Mouse (Mus musculus): Measurements from ENCODE around the gene Timm8a2. TPM values are rescaled to one million over a fixed set of nuclear protein-coding genes. Genes with fewer than 3 reads are reported as not detected.
"Not testable (repeated sequence)": the region's sequence is repeated elsewhere in the genome, so short reads cannot be mapped to it uniquely, and the experiment has no call there.

Gene Timm8a2
- total and polyA plus RNA-seq, 3 experiments, result 0.05 TPM; not detected in 2

DNA sequence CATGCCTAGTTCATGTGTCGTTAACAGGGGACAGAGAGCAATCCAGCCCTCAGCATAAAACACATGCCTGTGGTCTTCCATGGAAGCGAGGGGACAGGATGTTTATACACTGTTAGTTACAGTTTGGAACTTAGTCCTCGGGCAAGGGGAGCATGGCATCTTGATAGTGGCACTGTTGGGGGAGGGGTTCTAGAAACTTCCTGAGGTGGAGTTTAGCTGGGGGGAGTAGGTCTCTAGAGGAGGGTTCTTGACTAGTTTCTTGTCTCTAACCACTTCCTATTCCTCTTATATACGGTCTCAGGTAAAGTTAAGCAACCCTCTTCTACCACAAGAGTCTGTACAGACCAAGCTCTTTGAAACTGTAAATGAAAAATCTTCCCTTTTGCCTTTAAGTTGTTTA lies 31.8 kb downstream of the Timm8a2 start:
- Histone ChIP-seq H3K36me3 (replicated peaks) (no peaks in the 10 kb centered on the region), H3K4me1 (ENCODE audit: insufficient read depth, low read depth, low read length) (peaks cover 34% of the 10 kb centered on the region), H3K9me3 (replicated peaks) (no peaks in the 10 kb centered on the region), H3K4me3 (ENCODE audit: low read depth, low read length) (no peak overlapping the region), H3K27me3 (ENCODE audit: insufficient read depth, low read length) (peaks cover 52% of the 10 kb centered on the region)
- no peak for ATAC-seq (ENCODE audit: extremely low read depth, insufficient number of reproducible peaks, low FRiP score, poor library complexity, severe bottlenecking)
- TF ChIP-seq CTCF (IDR thresholded peaks at IDR 0.05; ENCODE audit: low read depth, low read length) (no peak), POLR2AphosphoS5 (IDR thresholded peaks at IDR 0.05; ENCODE audit: insufficient replicate concordance, low read depth, low read length) (no peak), GATA1 (IDR thresholded peaks at IDR 0.05; ENCODE audit: borderline replicate concordance, low read length) (no peak), GATA2 (IDR thresholded peaks at IDR 0.05; ENCODE audit: borderline replicate concordance, low read depth, low read length) (no peak), TAL1 (conservative IDR thresholded peaks at IDR 0.05; ENCODE audit: low read depth, low read length) (no peak)
- DNase-seq (ENCODE audit: low spot score), result no peak

DNA sequence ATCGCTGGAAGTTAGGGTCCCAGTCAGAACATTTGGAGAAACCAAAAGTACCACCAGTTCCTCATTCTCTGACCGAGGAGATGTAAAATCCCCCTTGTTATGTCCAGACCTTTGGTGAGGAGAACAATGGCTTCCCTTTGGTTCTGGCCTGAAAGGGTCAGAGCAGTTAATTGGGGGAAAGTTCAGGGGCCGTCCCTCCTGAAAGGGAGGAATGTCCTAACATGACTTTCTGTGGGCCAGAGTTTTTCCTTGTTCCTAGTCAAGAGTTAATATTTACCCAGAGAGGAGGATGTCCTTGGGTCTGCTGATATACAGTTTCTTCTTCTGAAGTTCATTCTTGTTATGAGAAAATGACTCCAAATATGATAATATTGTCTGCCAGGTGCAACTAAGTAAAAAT lies 33.6 kb downstream of the Timm8a2 start:
- not testable (repeated sequence) for DNase-seq (ENCODE audit: low spot score); H3K4me3 ChIP-seq (ENCODE audit: low read depth, low read length); ATAC-seq (ENCODE audit: extremely low read depth, insufficient number of reproducible peaks, low FRiP score, poor library complexity, severe bottlenecking); H3K36me3 ChIP-seq (replicated peaks); H3K9me3 ChIP-seq (replicated peaks)
- H3K4me1 ChIP-seq (ENCODE audit: insufficient read depth, low read depth, low read length), result peaks cover 30% of the 10 kb centered on the region
- H3K27me3 ChIP-seq (ENCODE audit: insufficient read depth, low read length), result peaks cover 57% of the 10 kb centered on the region

DNA sequence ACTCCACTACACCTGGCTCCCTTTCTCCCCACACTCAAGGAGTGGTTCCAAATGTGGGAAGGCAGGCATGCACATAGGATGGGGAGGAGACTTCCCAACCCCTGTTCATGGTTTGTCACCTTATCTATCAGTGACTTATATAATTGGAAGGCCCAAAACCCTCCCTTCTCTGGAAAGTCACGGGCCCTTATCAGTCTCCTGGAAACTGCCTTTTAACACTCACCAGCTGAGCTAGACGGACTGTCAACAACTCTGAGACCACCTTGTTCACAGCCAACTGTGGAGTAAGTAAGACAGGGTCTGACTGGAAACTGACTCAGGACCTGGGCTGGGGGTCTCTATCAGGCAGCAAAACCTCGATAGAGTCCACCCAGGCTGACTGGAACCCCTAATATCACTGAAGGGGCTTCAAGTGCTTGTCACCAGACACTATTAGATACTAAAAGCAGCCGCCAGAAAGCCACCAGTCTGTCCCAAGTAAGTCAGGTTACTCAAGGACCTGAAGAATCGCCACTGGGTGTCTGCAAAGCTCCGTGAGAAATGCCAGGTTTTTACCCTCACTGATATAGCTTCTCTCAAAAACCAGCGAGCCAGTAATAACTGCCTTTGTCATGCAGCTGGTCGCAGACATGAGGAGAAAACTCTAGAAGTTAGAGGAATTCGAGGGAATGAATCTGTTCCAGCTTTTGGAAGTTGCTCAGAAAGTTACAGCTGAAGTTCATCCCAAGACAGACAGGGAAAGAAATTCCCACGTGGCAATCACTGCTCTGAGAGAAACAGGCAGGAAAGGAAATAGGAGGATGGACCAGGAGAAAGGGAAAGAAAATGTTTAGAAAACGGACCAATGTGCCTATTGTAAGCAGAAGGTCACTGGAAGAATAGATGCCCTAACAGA lies 34.6 kb downstream of the Timm8a2 start:
- DNase-seq (ENCODE audit: low spot score) (no peak), ATAC-seq (ENCODE audit: extremely low read depth, insufficient number of reproducible peaks, low FRiP score, poor library complexity, severe bottlenecking) (no peak)
- Histone ChIP-seq H3K9me3 (replicated peaks) (no peaks in the 10 kb centered on the region), H3K36me3 (replicated peaks) (no peaks in the 10 kb centered on the region), H3K4me3 (ENCODE audit: low read depth, low read length) (no peak overlapping the region), H3K27me3 (ENCODE audit: insufficient read depth, low read length) (peaks cover 64% of the 10 kb centered on the region), H3K4me1 (ENCODE audit: insufficient read depth, low read depth, low read length) (peaks cover 27% of the 10 kb centered on the region)
- TF ChIP-seq CTCF (IDR thresholded peaks at IDR 0.05; ENCODE audit: low read depth, low read length) (no peak), GATA2 (IDR thresholded peaks at IDR 0.05; ENCODE audit: borderline replicate concordance, low read depth, low read length) (no peak), TAL1 (conservative IDR thresholded peaks at IDR 0.05; ENCODE audit: low read depth, low read length) (no peak), POLR2AphosphoS5 (IDR thresholded peaks at IDR 0.05; ENCODE audit: insufficient replicate concordance, low read depth, low read length) (no peak), GATA1 (IDR thresholded peaks at IDR 0.05; ENCODE audit: borderline replicate concordance, low read length) (no peak)

DNA sequence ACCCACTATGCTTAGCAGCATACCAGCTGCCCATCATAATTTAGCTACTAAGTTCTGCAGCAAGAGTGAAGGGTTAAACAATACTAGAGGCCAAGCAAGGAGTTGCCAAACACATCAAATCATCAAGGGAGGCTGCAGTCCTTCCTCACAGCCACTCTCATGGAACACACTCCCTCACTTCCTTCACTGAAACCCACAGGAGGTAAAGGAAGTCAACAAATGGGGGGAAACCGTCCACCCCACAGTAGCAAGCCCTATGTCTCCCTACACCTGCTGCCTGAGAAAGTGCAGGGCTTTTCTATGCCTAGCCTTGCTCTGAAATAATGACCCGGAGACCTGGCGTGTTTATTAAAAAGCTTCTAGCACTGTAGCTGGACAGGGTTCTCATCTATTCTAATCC lies 35.5 kb downstream of the Timm8a2 start:
- Histone ChIP-seq H3K4me1 (ENCODE audit: insufficient read depth, low read depth, low read length) (peaks cover 23% of the 10 kb centered on the region), H3K9me3 (replicated peaks) (no peaks in the 10 kb centered on the region), H3K4me3 (ENCODE audit: low read depth, low read length) (no peak overlapping the region), H3K36me3 (replicated peaks) (no peaks in the 10 kb centered on the region), H3K27me3 (ENCODE audit: insufficient read depth, low read length) (peaks cover 68% of the 10 kb centered on the region)
- DNase-seq (ENCODE audit: low spot score), result no peak
- TF ChIP-seq GATA2 (IDR thresholded peaks at IDR 0.05; ENCODE audit: borderline replicate concordance, low read depth, low read length) (no peak), POLR2AphosphoS5 (IDR thresholded peaks at IDR 0.05; ENCODE audit: insufficient replicate concordance, low read depth, low read length) (no peak), CTCF (IDR thresholded peaks at IDR 0.05; ENCODE audit: low read depth, low read length) (no peak), GATA1 (IDR thresholded peaks at IDR 0.05; ENCODE audit: borderline replicate concordance, low read length) (no peak), TAL1 (conservative IDR thresholded peaks at IDR 0.05; ENCODE audit: low read depth, low read length) (no peak)
- ATAC-seq (ENCODE audit: extremely low read depth, insufficient number of reproducible peaks, low FRiP score, poor library complexity, severe bottlenecking), result no peak

DNA sequence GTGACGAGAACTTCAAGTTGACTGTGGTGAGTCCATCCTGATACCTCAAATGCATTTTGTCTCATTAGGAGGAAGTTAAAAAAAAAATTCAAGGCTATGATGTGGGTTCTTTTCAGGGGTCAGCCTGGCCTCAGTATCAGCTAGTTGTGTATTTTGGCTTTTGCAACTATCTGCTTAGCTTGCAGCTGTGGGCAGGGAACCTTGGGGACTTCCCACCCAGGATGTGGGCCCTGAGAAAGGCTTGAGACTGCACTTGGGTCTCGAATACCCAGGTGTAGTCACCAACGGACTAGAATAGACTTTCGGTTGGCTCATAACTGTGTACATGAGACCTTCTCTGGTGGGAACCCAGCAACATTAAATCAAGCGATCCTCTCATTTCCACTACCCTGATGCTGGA lies 38.9 kb downstream of the Timm8a2 start:
- ATAC-seq (ENCODE audit: extremely low read depth, insufficient number of reproducible peaks, low FRiP score, poor library complexity, severe bottlenecking) (no peak), DNase-seq (ENCODE audit: low spot score) (no peak)
- no peaks in the 10 kb centered on the region for H3K9me3 ChIP-seq (replicated peaks)
- no peak for TF ChIP-seq GATA2 (IDR thresholded peaks at IDR 0.05; ENCODE audit: borderline replicate concordance, low read depth, low read length)
- TF ChIP-seq CTCF (IDR thresholded peaks at IDR 0.05; ENCODE audit: low read depth, low read length), result no peak
- TF ChIP-seq TAL1 (conservative IDR thresholded peaks at IDR 0.05; ENCODE audit: low read depth, low read length), result no peak
- no peak for TF ChIP-seq GATA1 (IDR thresholded peaks at IDR 0.05; ENCODE audit: borderline replicate concordance, low read length)
- no peak for TF ChIP-seq POLR2AphosphoS5 (IDR thresholded peaks at IDR 0.05; ENCODE audit: insufficient replicate concordance, low read depth, low read length)
- H3K27me3 ChIP-seq (ENCODE audit: insufficient read depth, low read length), result peaks cover 68% of the 10 kb centered on the region
- H3K36me3 ChIP-seq (replicated peaks), result no peaks in the 10 kb centered on the region
- H3K4me3 ChIP-seq (ENCODE audit: low read depth, low read length), result no peak overlapping the region
- peaks cover 5% of the 10 kb centered on the region; the same call in 1 of the 2 replicates for H3K4me1 ChIP-seq (ENCODE audit: insufficient read depth, low read depth, low read length)

DNA sequence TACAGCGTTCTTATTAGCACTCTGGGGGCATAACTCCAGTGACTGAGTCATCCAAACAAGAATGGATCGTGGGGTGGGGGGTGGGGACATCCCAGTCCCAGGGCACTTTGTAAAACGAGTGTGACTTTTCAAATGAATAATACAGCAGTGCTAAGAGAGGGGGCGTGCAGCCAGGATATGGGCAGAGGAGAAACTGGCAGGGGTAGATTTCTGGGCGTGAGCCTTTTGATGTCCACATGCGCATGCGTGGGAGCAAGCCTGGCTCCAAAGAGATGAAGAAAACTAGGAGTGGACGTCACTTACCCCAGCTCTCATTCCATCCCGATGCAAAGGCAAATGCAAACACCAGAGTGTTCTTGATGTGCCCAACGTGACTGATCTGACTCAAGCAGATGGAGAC lies 39.9 kb downstream of the Timm8a2 start:
- Histone ChIP-seq H3K27me3 (ENCODE audit: insufficient read depth, low read length) (peaks cover 60% of the 10 kb centered on the region), H3K4me3 (ENCODE audit: low read depth, low read length) (no peak overlapping the region), H3K9me3 (replicated peaks) (no peaks in the 10 kb centered on the region), H3K4me1 (ENCODE audit: insufficient read depth, low read depth, low read length) (no peaks in the 10 kb centered on the region), H3K36me3 (replicated peaks) (no peaks in the 10 kb centered on the region)
- no peak for DNase-seq (ENCODE audit: low spot score)
- no peak for ATAC-seq (ENCODE audit: extremely low read depth, insufficient number of reproducible peaks, low FRiP score, poor library complexity, severe bottlenecking)
- TF ChIP-seq TAL1 (conservative IDR thresholded peaks at IDR 0.05; ENCODE audit: low read depth, low read length) (no peak), CTCF (IDR thresholded peaks at IDR 0.05; ENCODE audit: low read depth, low read length) (no peak), POLR2AphosphoS5 (IDR thresholded peaks at IDR 0.05; ENCODE audit: insufficient replicate concordance, low read depth, low read length) (no peak)

Data from G1E (cell line).